Mouse (Mus musculus) bone marrow macrophage, adult 2 months (primary cell): ENCODE measurements around the gene Pax8.

ENCODE experiments used
- CTCF ChIP-seq: IDR thresholded peaks from 2 replicates; pipeline ENCODE4 v1.5.1; 2012; ENCODE audit warnings: low read depth, mild to moderate bottlenecking, low read length, moderate library complexity
- POLR2A ChIP-seq: IDR thresholded peaks from 2 replicates; pipeline ENCODE4 v1.6.1; 2012; ENCODE audit warnings: mild to moderate bottlenecking, low read depth, low read length, borderline replicate concordance

- TF ChIP-seq CTCF (no peak), POLR2A (no peak)
These were observed 87.8 kb downstream of the Pax8 start for GRCm38 (mm10) chr2:24387361-24388283.
